Mouse (Mus musculus): ENCODE data around the gene Zfp36l2.

DNA sequence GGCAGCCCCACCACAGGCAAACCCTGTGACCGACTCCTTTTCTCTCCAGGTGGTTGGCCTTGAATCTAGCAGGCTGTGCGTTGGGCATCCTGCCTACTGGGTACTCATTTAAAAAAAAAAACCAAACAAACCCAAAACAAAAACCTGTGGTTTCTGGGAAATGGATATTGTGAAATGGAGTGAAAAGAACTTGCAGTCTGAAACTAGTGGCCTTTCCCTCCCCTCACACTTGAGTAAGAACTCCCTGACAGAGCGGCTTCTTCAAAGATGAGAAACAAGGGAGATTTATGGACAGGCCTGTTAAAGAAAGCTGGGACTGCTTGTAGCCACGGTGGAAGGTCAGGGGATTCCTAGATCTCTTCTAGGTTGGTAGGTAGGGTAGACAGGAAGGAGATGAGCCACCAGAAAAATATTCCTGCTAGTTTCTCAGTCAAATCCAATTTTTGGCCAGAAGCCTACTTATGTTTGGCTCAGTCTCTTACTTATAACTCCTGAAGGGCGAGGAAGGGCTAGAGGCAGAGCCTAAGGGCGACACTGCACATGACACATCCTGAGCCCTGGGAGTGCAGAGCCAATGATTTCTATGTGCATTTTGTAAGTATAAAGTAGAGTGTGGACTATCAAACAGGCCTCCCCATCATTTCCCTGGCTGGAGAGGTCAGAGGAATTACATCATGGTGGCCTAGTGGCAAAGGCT is 27.7 kb upstream of the Zfp36l2 start:
- no peak for TF ChIP-seq HCFC1 (IDR thresholded peaks at IDR 0.05; ENCODE audit: low read depth, low read length)
- TF ChIP-seq POLR2A (IDR thresholded peaks at IDR 0.05; ENCODE audit: control insufficient read depth in 1 of 2, insufficient read depth in 1 of 2, low read depth in 1 of 2, low read length in 2 of 2, poor library complexity in 1 of 2), result no peak
- TF ChIP-seq TCF12 (IDR thresholded peaks at IDR 0.05; ENCODE audit: low read depth, low read length), result no peak
- no peak for TF ChIP-seq ELF1 (IDR thresholded peaks at IDR 0.05; ENCODE audit: low read depth, low read length)
- TF ChIP-seq ZKSCAN1 (IDR thresholded peaks at IDR 0.05; ENCODE audit: low read depth, low read length), result no peak
- no peak for TF ChIP-seq CTCF (IDR thresholded peaks at IDR 0.05 in 2 of 3, conservative IDR thresholded peaks at IDR 0.05 in 1 of 3; ENCODE audit: control insufficient read depth in 1 of 3, insufficient read depth in 1 of 3, low read depth in 2 of 3, low read length in 3 of 3, poor library complexity in 1 of 3, severe bottlenecking in 1 of 3)
- TF ChIP-seq EP300 (IDR thresholded peaks at IDR 0.05; ENCODE audit: low read depth in 1 of 2, low read length in 2 of 2), result no peak
- no peak for TF ChIP-seq ZNF384 (IDR thresholded peaks at IDR 0.05; ENCODE audit: low read depth, low read length)
- no peak for TF ChIP-seq GABPA (IDR thresholded peaks at IDR 0.05; ENCODE audit: low read depth, low read length)
- TF ChIP-seq BHLHE40 (IDR thresholded peaks at IDR 0.05; ENCODE audit: borderline replicate concordance, low read depth, low read length), result no peak
- TF ChIP-seq RAD21 (IDR thresholded peaks at IDR 0.05; ENCODE audit: low read depth, low read length), result no peak
